Mouse (Mus musculus) liver, adult 2 months (tissue): Measurements from ENCODE around the gene Prtg.

Source experiments
- CTCF ChIP-seq: fragments of 200-500 bp; IDR thresholded peaks from 2 replicates; pipeline ENCODE4 v1.5.1; 2011; ENCODE audit warnings: low read depth, low read length, control low read depth
- POLR2A ChIP-seq: fragments of 200-500 bp; IDR thresholded peaks from 2 replicates; pipeline ENCODE4 v1.6.1; 2011; ENCODE audit warnings: low read length, control low read depth; ENCODE audit not compliant: insufficient read depth; ENCODE audit errors: extremely low read depth

DNA sequence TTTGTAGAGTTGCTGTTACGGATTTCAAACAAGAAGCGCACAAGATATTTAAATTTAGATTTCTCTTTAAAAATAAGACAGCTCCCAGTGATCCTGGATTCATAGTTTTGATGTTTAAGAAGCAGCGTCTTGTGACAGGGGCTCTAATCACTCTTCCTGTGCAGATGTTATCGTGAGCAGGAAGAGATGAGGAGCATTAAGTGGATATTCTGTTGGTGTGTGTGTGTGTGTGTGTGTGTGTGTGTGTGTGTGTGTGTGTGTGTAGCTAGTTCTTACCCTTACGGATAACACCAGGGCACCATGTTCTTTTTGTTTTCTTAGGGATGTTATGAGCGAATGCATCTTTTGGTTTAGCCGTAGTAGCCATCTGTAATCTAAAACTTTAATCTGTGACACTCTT lies 5.4 kb downstream of the Prtg start:
- TF ChIP-seq CTCF, result no peak
- no peak for TF ChIP-seq POLR2A
